Mouse (Mus musculus): Measurements from ENCODE around the gene Nkx2-5. TPM values are rescaled to one million over a fixed set of nuclear protein-coding genes. Genes with fewer than 3 reads are reported as not detected.

Nkx2-5 gene
- not detected for polyA plus RNA-seq (2017; shearing (Covaris generic))

DNA sequence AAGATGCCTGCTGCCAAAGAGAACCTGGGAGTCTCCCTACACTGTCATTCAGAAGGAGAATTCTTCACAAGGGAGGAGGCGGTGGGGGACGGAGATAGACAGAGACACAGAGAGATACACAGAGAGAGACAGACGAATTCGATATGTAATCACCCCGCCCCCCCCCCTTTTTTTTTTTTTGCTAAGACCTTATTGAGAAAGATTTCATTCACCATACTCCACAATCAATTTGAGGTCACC is at the start of gene Nkx2-5:
TSS of gene Nkx2-5 (minus strand) at position 101 of the 240 bp plus-strand sequence.
- no peak for ATAC-seq

DNA sequence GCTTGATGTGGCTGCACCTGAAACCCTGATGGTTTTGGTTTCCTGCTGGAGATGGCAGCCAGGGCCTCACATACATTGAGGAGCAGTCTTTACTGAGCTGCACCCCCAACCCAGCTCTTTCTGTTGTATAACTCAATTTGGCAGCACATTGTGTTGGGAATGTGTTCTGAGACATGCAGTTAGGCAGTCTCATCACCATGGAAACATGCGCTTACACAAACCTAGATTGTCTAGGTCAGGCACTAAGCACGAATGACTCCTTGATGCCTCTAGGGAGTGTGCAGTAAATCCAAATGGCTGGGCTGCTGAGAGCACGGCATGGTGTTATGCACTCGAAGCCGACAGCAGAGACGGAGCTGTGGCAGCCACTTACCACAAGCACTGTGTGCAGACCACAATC is 49.5 kb upstream of the Nkx2-5 start:
- no peak for ATAC-seq

DNA sequence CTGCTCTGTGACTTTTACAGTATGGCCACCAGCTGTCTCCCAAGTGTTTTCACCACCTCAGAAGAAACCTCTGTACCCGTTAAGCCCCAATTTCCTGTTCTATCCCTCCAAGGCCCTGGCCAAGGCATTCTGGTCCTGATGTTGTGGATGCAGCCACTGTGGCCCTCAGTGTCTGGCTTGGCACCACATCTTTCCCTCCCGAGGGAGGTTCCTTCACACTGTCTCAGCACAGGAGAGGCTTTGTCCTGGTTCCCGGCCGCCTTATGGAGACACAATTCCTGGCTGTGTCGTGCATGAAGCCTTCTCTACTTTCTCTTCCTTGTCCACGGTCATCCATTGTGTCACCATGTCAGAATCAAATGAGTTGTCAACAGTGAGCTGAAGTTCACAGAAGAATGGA is 48.7 kb upstream of the Nkx2-5 start:
- ATAC-seq = no peak

DNA sequence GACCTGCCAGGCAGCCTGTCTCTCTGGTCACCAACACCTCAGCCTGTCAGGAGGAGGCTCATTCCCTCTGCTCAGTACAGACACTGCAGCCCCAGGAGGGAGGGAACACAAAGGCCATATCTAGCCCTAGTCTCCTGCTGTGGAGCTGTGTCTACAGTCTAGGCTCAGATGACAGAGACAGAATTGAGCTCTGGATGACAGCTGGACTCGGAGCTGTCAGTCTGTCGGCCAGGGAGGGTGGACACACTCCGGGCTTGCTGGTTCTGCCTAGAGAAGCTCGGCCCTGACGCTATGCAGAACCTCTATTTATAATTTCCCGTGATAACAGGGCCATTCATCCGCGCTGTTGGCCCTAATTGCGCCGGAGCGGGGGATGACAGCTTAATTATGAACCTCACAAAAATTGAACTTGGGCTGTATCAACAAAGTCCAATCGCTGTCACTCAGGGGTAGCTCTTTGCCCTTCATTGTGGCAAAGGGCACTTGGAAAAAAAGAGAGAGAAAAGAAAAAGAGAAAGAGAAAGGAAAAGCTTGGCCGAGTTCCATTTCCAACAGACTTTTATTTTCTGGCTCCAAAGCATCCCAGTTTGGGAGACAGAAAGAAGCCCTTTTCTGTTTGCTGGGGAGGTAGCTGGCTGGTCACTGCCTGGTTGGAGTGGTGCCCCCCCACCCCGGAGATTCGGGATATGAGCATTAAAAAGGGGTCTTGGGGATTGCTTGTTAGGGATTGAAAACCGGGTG is 48.0 kb upstream of the Nkx2-5 start:
- no peak for ATAC-seq

DNA sequence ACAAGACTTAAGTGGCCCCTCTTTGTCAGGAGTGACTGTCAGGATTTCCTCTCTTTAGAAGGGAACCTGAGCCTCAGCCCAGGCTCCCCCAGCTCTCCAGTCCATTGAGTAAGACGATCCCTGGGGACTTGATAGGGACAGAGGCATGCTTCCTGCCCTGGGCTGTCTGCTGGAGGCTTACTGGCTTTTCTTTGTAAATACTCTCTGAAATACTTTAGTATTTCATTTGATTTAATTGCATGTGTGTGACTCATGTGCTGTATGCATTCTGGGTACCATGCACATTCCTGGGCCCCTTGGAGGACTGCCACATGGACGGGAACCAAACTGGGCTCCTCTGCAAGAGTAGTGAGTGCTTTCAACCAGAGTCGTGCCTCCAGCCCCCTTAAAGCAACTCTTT is 43.1 kb upstream of the Nkx2-5 start:
- no peak for ATAC-seq

DNA sequence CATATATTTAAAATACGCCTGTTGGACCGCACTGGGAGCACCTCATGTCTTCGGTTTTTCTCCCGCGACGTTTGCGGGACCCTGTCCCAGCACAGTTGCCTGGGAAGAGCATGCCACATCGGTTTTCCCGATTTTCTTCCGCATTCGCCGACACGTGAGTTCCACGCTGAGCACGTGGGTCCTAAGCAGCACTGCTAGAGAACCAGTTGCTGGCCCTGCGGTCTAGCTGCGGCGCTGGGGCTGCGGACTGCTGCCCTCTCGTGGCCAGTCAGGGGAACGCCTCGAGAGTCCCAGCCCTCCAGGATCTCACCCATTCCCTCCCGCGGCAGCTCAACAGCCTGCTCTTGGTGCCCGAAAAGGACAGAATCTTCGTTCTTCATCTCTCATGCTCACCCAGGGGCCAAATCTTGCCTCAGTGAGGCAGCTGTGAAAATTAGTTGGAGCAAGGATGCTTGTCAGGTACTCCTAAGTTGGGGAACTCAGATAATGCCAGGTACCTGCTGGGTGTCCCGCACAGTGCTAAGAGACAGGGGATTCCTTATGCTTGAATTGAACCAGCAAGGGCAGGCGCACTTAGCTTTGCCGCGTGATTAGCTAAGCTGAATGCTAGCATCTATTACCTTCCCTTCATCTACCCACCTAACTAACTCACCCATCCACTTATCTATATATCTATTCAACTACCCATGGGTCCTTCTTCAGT is 41.4 kb upstream of the Nkx2-5 start:
- peak; percentile 93 for ATAC-seq

DNA sequence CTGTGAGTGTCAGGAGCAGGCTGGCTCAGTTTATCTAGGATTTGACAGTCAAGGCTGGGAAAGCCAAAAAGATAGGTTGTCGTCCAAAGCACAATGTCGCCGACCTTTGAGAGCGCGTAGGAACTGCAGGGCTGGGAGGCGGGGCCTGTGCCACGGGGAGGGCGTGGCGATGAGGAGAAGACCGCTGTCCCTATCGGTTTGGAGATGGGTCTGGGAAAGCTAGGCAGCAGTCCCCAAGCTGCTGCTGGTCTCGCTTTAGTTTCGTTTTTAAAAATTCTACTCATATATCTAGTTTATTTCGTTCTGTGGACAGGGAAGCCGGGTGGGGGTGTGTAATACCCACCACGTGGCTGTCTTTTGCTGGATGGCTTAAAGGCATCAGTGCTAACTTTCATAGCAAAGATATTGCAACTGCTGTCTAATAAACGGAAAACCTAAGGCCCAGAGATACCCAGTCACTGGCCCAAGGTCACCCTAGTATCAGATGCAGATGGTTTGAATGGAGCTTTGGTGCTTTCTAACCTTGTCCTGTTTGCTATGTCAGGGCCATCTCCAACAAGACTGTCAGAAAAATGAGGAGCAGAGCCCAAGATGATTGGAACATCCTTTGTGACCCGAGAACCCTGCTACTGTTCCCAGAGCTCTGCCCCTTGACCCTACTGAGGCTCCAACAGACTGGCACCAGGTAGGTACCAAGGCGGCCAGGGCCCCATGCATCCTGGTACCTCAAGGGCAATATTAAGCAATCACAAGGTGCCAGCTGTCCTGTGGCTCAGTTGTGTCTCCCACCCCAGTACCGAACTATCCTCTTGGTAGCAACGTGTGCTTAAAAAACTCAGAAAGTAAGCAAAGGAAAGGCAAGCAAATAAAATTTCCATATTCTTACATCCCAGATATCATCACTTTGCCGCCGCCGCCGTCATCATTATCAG is 40.5 kb upstream of the Nkx2-5 start:
- ATAC-seq = peak; percentile 78

DNA sequence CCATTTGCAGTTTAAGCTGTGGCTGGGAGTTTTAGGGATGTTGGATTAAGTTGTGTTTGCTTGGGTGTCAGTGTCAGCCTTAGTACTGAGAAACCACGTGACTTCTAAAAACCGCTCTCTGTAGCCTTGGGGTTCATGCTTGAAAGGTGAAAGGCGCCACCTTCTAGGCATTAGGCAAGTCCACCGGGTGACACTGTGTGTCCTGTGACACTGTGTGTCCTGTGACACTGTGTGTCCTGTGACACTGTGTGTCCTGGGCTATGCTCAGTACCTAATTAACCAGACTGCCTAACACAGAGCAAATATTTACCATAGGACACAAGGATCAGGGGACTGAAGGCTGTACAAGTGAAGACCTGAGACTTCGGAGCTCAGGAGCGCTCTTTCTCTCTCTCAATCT is 38.8 kb upstream of the Nkx2-5 start:
- ATAC-seq = no peak

DNA sequence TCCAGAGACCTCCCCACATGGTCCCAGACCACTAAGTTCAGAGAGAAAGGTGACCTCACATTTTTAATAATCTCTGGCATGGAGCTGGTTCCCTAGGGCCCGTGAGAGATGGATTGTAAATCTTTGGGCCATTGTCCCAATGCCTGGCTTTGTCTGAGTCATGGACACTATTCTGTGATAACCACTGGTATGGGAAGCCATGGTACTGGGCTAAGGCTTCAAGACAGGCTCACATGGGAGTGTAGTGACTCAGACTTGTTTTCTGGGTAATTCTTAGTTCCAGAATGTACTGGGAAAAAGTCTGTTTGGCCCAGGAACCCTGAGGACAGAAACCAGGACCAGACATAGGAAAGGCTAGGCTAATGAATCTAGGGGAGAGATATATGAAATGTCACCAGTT is 37.9 kb upstream of the Nkx2-5 start:
- ATAC-seq = no peak

DNA sequence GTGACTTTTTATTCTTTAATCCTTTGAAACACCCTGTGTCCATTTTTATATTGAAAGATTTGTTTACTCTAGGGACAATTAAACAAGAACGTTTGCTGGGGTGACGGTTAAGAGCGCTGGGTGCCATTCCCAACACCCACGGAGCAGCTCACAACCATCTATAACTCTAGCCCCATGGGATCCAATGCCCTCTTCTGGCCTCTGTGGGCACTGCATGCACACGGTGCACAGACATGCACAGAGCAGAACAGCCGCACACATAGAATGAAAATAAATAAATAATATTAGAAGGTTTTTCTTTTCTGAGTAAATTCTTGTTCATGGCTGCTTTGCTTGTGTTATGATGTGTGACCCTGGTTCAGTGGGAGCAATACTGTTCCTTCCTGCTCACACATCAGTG is 34.4 kb upstream of the Nkx2-5 start:
- no peak for ATAC-seq

DNA sequence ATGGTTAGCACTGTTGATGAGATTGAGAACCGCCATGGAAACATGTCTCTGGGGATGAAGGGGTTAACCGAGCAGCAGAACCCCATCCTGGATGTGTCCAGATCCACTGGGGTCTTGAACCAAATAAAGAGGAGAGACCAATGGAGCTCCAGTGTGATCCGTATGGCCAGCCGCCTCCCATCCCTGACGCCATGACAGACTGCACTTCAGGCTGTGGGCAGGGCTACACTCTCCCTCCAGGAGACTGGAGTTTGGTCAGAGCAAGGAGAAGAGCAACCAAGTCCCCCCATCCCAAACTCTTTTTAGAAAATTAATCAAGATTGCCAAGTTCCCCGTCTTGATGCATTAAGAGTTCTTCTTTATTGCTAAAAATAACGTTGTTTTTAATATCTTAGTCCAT is 33.1 kb upstream of the Nkx2-5 start:
- ATAC-seq = no peak

DNA sequence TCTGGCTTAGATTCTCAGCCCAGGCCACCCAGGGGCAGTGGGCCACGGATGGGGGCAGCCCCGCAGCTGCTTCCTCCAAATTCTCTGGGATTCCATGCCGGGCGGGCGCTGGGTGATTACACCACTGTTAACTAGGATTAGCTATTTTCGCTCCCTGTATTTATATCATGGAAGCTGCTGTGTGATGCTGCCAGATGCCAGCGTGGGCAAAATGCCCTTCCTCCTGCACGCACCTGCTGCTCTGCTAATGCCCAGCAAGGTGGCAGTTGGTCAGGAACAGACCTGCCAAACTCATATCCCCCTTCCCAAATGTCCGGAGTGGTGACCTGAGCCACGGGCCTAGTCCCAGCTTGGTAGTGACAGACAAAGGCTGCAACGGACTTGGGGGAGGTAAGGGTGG is 29.7 kb upstream of the Nkx2-5 start:
- no peak for ATAC-seq

DNA sequence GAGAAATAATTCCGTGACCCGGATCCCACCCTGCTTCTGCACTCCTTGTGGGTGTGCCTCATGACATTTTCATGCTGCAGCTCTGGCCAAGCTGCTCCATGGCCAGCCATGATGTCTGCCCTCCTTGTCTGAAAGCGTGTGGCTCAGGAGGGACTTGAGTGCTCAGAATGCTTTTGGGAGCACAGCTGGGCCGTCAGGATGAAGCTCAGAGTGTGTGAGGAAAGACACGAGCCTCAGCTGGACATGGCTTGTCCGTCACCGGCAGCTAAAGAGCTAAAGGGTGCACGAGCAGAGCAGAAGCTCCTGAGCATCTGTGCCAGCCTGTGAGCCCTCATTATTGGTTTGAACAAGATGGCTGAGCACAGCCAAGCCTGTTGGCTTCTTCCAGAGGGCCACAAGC is 28.7 kb upstream of the Nkx2-5 start:
- ATAC-seq = no peak

DNA sequence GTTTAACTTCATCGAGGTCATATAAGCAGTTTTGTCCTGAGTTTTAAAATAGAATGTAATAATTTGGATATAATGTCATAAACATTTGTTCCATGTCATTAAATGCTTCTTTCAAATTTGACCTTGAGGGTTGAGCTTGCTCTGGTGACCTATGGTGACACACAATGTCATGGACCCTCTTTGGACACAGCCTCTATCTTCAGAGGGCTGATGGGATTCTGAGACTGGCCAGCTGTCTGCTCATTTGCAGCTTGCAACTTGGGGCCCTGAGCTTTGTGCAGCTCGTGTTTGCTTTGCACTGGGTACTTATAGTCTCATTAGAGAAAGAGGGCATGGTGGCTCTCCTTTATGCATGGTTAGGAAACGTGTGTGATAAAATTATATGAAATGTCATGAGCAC is 28.1 kb upstream of the Nkx2-5 start:
- no peak for ATAC-seq

DNA sequence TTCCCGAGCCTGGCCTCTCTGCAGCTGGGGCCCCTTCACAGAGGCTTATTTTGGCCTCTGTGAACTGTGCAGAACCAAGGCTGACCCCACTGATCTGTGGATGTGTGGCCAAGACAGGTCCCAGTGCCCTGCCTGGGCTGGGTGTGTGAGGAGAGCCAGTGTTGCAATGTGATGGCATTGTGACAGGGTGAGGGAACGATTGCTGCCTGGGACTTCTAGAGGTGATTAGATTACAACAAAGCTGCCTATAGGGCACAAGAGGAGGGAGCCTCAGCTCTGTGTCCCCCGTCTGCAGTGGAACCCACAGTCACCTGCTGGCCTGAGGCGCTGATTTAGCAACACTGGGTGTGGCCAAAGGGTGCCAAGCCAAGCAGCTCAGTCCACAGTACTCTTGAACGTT is 23.9 kb upstream of the Nkx2-5 start:
- no peak for ATAC-seq

DNA sequence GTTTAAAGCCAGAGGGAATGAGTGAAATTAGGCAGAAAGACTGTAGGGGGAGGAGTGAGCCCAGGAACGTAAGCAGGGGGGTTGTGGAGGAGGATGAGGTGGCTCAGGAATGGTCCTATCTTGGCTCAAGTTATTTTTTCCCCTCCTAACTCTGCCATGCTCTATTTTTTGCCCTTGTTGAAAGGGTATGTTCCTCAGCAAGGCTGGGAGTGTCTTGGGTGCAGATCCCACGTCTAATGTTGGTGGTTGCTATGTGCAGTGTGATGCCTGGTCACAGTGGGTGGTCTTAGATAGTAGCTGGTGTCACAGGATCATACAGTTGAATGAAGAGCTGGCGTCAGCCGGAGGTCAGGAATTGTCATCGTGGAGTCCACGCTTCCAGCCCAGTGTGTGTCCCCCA is 20.3 kb upstream of the Nkx2-5 start:
- ATAC-seq = no peak

DNA sequence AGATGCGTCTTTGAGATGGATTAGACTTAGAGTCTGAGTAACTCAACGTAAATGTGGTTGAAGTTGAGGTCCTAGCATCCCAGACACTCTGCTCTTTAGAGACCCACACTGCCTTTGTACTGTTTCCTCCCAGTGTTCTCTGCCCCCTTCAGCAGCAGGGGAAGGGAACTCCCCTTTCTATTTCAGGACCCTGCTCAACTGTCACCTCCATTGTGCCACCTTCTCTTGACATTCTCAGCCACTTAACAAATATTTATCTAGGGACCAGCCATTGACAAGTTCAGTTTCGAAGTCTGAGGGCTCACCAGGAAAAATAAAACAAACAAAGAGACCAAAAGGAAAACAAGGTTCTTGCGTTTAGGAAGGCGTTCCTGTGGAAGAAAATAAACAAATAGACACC is 19.5 kb upstream of the Nkx2-5 start:
- no peak for ATAC-seq

DNA sequence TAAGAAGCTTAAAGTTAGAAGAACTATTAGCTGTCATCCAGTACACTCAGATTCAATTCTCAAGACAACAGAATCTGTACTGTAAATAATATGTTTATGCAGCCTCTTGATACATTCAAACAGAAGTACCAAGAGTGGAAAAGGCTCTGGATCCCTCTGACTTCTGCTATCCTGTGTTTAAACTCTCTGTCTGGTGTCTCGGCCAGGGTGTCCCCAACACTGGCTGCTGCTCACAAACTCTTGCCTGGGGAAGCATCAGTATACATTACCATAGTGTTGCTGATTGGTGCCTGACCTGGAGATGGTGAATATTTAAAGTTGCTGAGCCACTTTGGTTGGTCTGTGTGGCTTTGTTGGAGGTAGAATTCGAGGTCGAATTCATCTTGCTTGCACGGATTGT is 17.0 kb upstream of the Nkx2-5 start:
- no peak for ATAC-seq

DNA sequence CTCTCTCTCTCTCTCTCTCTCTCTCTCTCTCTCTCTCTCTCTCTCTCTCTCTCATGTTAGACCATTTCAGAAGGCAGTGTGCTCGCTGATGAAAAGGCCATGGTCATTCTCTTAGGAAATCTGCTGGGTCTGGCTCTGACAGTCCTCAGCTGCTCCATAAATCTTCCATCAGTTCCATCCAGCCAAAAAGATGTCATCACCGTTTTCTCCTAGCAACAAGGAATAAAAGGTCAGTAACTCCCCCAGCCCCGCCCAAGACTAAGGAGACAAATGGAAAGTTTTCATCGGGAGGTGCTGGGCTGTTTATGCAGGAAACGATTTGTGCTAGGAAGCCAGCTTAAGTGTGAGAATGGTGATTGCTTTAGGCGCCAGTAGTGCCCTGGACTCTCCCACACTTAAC is 16.6 kb upstream of the Nkx2-5 start:
- ATAC-seq = no peak

DNA sequence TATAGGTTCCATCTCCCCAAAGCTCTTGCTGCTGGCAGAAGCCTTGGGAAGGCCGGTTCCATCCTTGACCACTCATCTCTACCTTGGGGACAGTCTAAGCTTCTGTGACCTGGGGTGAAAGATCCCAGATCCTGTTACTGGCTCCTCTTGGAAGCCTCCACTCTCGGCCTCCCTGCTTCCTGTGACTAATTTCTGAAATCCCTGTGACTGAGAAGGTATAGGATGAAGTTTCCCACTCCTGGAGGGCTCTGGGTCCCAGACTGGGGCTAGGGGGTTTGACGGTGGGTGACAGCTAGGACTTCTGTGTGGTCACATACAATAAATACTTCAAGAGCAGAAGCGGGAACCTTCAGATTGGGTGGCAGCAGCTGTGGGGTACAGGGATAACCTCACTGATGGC is 16.1 kb upstream of the Nkx2-5 start:
- no peak for ATAC-seq

DNA sequence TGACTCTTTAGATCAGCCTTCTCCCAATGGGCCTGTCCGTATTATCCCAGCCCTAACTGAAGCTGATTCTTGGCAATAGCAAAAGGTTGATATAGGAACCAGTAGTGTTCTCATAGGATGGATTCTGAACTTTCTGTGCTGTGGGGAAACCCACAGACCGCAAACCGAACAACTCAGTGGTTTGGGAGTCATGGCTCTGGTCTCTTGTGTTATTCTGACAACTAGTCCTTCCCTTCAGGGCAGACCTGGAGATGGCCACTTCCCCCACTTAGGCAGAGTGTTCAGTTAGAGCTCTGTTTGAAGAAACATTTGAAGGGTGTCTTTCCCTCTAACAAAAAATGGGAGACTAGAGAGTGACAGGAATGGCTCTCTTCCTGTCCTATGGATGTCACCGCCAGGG is 7.5 kb upstream of the Nkx2-5 start:
- ATAC-seq = no peak

DNA sequence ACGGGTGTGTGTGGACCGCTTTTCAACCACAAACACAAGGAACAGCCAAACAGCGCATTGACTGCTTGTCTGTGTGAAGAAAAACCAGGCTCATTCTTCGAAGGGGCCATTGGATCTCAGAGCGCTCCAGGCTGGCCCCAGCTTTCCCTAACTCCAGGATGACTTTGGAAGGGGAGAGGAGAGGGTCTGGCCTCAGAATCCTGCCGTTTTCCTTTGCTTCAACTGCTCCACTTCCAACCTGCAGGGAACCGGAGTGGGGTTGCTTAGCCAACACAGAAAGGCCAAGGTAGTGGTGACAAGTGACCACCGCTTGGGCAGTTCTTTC is 6.3 kb upstream of the Nkx2-5 start:
- no peak for ATAC-seq

DNA sequence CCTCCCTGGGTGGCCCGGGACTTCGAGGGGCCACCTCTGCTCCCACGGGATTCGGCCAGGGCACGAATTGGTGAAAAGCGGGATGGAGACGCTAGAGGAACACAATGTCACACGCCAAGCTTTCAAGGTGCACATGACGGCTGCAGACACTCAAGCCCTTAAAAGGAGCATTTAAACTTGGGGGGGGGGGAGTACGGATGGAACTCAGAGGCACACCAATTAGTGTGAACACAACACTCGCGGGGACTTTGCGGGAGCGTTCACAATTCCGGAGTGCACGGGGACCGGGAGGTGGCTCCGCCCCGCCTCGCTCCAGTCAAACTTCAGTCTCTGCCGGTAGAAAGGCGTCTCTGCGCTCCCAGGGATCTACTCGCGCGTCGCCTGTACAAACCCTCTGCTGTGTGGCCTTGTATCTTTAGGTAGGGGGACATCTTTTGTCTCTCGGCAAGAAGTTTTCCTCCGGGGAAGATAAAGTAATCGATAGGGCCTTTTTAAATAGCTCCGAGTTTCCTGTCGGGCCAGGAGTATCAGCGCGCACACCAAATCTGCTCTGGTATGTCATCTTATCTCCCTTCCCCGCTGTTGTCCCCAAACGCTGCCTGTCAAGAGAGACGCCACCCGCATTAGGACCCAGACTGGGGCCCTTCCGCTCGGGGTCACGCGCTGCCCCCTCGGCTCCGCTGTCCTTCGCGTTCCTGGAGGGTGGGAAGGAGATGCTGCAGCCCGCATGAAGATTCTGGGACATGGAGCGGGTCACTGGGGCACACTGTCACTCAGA is 5.7 kb upstream of the Nkx2-5 start:
- no peak for ATAC-seq

All from CD4-positive, CD25-positive, alpha-beta regulatory T cell, adult 4 months (primary cell).